Mouse (Mus musculus): ENCODE results near the gene Crls1.

The Crls1 gene

DNA sequence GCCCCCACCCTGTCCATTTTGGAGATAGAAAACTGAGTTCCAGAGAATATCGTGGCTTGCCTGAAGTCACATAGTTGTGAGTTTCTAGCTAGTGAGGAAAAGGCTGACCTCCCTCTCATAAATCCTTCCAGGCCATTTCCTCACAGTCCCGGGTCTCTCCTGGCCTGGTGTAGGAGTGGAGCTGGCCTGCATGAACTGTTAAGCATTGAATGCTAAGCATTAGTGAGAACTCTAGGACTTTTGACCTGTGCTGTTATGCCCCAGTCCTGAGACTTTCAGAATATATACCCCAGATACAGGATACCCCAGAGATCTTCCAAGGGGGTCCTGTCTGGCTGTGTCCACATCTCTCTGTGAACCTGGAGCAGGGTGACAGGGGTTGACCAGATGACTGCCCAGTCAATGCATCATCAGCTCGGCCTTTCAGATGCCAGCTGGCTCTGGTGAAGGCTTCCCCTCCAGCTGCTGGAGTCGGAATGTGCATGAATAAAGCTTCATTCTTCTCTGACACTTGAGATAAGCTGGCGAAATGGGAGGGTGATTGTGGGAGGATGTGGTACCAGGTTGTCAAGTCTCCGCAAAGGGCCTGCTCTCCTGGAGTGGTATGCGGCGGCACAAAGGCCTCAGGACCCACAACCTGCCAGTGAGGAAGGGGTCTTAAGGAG lies 38.0 kb downstream of the Crls1 start:
- DNase-seq (ENCODE audit: low spot score in 2 of 2), result no peak

DNA sequence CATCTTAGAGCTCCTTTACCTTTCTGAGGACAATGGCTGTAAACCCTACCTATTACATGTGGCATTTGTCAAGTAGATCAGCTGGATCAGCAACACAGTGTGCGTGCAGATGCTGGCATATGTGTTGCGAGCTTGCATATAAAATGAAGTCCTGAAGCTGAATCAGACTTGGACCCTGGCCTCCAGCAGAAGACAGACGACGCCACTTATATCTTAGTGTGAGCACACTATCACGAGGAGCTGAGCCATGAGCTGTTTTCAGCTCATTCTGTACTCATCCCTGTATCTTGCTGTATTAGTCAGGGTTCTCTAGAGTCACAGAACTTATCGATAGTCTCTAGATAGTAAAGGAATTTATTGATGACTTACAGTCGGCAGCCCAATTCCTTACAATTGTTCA lies 38.8 kb downstream of the Crls1 start:
- DNase-seq (ENCODE audit: low spot score in 2 of 2), result no peak

- DNase-seq (ENCODE audit: low spot score in 2 of 2), result no peak
Observed at GRCm38 (mm10) chr2:132893826-132894225, 47.4 kb downstream of the Crls1 start.

- DNase-seq (ENCODE audit: low spot score in 2 of 2), result no peak
Observed at GRCm38 (mm10) chr2:132898211-132898610, 51.7 kb downstream of the Crls1 start.

- DNase-seq (ENCODE audit: low spot score in 2 of 2), result no peak
Observed at GRCm38 (mm10) chr2:132900596-132900995, 54.1 kb downstream of the Crls1 start.

DNA sequence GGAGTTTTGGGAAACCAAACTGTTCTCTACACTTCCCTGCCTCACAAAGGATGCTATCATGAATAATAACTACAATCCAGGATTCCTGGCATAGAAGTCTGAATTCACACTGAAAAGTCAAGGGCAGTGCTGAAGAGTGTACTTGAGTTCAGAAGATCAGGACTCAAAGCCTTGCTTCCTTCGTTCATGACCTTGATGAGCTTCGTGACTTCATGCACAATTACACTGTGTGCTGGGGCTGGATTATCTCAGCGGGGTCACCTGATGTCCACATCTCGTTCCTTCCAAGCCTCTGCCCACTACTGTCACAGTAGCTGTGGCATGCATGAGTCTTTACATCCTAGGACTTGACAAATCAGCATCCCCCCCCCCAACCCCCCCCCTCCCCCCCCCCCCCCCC lies 55.2 kb downstream of the Crls1 start:
- DNase-seq (ENCODE audit: low spot score in 2 of 2), result no peak

GRCm38 (mm10) chr2:132902056-132902455 lies 55.6 kb downstream of the Crls1 start:
- DNase-seq (ENCODE audit: low spot score in 2 of 2), result no peak

DNA sequence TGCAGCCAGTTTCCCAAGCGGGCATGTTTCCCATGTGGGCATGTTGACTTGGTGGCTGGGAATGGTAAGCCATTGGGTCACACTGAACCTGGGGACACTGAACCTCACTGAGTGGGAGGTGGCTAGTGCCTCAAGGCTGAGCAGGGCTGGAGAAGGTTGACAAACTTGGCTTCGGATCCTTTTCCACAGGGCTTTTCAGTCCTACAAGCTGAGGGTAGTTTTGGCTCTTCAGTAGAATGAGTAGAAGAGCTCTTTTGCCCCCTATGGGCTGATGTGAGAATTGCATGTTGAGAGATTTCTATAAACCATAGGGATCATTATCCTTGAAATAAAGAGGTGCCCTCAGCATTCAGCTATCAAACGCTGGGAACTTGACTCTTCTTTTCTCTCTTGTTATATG lies 57.0 kb downstream of the Crls1 start:
- no peak for DNase-seq (ENCODE audit: low spot score in 2 of 2)

DNA sequence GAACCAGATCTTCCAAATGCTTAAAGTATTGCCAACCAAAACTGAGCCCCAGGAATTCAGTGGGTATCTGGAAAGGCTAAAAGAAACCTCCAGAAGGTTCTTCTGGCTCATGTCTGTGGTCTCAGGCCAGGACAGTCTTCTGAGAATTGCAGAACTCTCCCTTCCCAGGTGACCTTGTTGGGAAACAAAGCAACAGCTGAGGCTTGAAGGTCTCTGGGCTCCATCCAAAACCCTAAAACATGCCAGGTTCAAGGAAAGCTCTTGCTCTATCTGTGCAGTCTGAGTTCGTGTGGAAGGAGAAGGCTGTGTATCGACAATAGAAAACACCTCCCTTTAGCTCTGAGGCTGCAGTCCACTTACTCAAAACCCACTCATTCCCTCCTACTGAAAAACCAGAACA lies 58.5 kb downstream of the Crls1 start:
- no peak for DNase-seq (ENCODE audit: low spot score in 2 of 2)

- no peak for DNase-seq (ENCODE audit: low spot score in 2 of 2)
Observed at GRCm38 (mm10) chr2:132906763-132907162, 60.3 kb downstream of the Crls1 start.

DNA sequence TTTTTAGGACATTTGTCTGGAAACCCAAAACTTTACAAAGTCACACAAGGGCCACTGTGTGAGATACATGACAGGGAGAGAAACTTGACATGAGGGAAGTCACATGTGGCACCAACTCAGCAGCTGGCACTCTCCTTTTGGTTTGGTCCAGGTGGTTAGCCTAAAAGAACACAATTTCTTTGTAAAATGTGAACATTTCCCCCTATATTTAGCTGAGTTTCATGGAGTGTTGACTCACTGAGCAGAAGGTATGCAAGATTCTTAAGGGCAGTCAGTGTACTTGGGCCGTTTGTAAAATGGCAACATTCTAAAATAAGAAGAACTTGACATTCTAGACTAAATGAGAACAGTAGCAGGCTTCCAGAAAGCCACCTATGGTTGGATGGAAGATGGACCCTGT lies 68.3 kb downstream of the Crls1 start:
- no peak for DNase-seq (ENCODE audit: low spot score in 2 of 2)

Measured in right cerebral cortex, postnatal 36 days (tissue).